Mouse (Mus musculus): ENCODE data around the gene Dennd4c.

Gene Dennd4c

DNA sequence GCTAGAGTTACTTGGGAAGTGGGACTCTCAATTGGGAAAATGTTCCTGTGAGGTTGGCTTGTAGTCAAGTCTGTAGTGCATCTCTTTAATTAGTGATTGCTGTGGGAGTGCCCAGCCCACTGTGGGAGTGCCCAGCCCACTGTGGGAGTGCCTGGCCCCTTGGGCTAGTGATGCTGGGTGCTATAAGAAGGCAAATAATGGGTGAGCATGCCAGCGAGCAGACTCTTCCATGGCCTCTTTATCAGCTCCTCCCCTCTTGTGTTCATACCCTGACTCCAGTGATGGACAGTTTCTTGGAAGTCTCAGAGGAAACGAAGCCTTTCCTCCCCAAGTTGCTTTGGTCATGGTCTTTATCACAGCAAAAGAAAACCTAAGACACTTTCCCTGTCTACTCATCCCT lies 134.1 kb downstream of the Dennd4c start:
- DNase-seq (ENCODE audit: low read depth, low spot score), result no peak

DNA sequence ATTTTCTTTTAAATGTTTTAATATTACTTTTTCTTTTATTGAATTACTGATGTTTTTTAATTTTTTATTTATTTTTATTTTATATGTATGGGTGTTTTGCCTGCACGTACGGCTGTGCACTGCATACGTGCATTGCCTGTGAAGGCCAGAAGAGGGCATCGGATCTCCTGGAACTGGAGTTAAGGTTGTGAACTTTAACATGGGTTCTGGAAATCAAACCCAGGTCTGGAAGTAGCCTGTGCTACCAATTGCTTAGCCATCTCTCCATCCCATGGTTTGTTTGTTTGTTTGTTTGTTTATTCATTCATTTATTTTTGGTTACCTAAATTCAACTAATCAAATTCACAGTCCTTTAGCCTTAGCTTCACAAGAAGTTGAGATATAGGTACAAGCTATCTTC lies 136.6 kb downstream of the Dennd4c start:
- DNase-seq (ENCODE audit: low read depth, low spot score), result peak; percentile 79

GRCm38 (mm10) chr4:86885790-86886159 lies 137.4 kb downstream of the Dennd4c start:
- peak; percentile 74 for DNase-seq (ENCODE audit: low read depth, low spot score)

DNA sequence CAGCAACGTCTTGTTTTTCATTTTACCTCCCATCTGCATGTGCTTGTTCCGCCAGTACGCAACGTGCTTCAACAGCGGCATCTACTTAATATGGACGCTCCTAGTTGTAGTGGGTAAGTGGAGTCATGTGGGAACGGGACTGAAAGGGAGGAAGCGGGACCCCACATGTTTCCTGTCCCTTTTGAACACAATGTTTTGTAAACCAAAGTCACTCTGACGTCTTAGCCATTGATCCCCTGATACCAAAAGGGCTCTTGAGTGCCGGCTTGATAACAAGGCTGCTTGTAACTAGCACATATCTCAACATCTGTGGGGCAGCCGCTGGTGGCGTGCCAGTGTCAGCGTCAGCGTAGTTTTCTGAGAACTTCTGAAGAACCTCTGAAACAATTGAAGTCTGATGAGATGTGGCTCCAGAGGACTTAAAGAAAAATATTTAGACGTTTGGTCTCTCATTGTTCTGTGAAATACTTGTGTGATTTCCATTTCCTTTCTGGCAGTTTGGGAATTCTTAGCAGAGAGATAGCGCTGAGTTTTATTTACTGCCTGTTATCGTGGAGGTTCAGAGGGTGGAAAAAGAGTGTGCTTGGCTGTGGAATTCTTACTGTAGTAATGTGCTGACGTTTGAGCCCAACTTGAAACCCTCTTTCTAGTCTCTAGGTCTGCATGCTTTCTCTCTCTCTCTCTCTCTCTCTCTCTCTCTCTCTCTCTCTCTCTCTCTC lies 138.0 kb downstream of the Dennd4c start:
- peak; percentile 83 for DNase-seq (ENCODE audit: low read depth, low spot score)

DNA sequence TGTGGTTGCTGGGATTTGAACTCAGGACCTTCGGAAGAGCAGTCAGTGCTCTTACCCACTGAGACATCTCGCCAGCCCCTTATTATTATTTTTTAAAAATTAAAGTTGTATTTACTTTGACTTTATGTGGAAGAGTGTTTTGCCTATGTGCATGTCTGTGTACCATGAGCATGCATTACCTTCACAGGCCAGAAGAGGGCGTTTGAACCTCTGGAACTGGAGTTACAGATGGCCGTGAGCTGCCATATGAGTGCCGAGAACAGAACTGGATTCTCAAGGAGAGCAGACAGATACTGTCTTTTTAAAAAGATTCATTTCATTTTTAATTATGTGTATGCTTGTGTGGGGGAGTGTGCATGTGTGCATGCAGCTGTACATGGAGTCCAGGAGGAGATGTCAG lies 139.5 kb downstream of the Dennd4c start:
- peak; percentile 64 for DNase-seq (ENCODE audit: low read depth, low spot score)

- DNase-seq (ENCODE audit: low read depth, low spot score), result no peak
These were observed 149.1 kb downstream of the Dennd4c start for GRCm38 (mm10) chr4:86897411-86897810.

DNA sequence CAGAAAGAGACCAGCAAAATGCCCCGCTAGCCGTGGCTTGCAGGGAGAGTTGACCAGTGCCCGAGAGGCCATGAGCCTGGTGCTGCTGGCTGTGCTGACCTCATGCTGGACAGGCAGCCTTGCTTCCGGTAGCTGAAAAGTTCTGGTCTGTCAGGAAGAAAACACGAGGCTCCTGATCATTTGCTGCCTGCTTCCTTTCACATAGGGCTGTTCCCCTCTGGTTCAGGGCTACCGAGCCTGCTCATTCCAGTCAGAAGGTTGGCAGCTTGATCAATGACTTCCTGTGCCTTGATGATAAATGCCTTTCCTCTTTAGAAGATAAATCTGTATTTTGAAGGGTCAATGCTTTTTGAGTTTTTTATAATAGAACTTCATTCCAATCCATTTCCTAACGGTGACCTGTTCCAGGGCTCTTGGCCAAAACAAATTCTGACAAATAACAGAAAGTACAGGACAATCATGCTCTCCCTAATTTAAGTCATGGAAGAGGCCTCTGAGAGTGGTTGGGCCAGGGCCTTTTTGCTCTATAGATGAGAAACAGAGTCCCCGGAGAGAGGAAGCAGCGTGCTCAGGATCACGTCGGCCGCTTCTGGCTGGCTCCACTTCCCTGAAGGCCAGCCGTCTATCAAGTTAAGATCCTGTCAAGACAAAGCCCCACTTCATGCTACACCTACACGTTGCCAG lies 150.6 kb downstream of the Dennd4c start:
- DNase-seq (ENCODE audit: low read depth, low spot score), result no peak

Measured in CD4-positive, CD25-positive, alpha-beta regulatory T cell, adult 2 months (primary cell).